Mouse (Mus musculus): ENCODE measurements at regions not wholly inside any gene's neighbourhood (a gene's known extent, or its start where the extent isn't known, plus 50 kb on each side); places are given as distances from the start of the nearest gene placed in this dataset.
A peak's percentile ranks its signal among the peaks of the same experiment; 100 is the strongest.
"Not testable (repeated sequence)": the region's sequence is repeated elsewhere in the genome, so short reads cannot be mapped to it uniquely, and the experiment has no call there.

- not testable (repeated sequence) for DNase-seq (ENCODE audit: low read depth, low spot score)
These were observed 235.4 kb upstream of the Cts3 start for GRCm38 (mm10) chr13:61805300-61805699.

DNA sequence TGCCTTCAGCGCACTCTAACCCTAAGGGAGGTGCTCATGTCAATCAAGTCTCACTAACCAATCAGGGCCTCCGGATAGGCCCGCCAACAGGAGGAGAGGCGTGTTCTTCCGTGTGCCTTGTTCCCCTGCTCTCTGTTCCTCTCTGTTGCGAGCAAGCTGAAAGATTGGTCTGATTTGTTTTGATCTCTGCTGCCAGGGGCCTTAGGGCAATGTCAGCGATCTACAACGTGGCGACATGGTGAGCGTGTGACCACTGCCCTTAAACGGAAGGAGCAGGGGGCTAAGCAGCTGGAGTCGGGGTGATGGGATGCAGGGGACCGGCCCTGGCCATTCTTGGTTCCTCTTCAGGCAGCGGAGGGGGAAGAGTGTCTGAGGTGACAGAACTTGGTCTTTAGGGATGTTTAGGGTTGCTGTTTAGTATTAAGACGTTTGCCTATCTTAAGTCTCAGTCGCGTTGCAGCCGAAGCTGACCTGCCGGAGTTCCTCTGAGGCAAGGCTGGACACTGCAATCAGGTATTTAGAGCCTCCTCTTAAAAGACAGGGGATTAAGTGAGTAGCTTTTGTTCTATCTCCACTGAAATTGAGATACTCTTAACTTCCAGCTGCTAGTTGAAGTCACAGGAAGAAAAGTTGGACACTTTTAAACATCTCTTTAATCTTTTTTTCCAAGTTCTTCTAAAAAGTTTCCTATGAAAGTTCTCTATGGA, 234.4 kb upstream of the Cts3 start:
- not testable (repeated sequence) for DNase-seq (ENCODE audit: low read depth, low spot score)

GRCm38 (mm10) chr13:61803763-61804162, 233.8 kb upstream of the Cts3 start:
- not testable (repeated sequence) for DNase-seq (ENCODE audit: low read depth, low spot score)

GRCm38 (mm10) chr13:61763457-61763856, 193.5 kb upstream of the Cts3 start:
- DNase-seq (ENCODE audit: low read depth, low spot score) = peak; percentile 71

Measured in ZHBTc4 (cell line).